Mouse (Mus musculus): ENCODE results near the gene Btbd35f17. TPM values are rescaled to one million over a fixed set of nuclear protein-coding genes. Genes with fewer than 3 reads are reported as not detected.

Gene Btbd35f17
- not detected for polyA plus RNA-seq (2017; shearing (Covaris generic))

DNA sequence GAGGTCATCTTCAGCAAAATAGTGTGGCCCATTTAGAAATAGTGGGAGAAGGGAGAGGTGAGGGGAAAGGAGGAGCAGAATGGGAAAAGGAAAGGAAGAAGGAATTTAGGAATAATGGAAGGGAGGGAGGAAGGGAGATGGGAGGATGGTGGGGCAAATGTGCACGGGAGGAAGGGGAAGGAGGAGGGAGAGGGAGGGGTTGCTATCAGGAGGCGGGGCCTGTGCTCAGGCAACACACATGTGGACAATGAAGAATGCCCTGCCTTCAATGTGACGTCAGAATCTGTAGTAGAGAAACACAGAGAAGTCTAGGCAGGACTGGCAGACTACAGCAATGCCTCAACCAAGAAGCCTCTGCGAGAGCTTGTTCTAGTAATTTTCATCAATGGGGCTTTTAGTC, at the start of gene Btbd35f17:
Btbd35f17 (plus strand) TSS at position 301 of the 400 bp plus-strand sequence.

Other genes starting within 250 kb of the Btbd35f17 start
- not detected for gene Btbd35f28, start 174.1 kb upstream of the Btbd35f17 start, polyA plus RNA-seq (2017; shearing (Covaris generic))
- gene Btbd35f20, start 79.4 kb upstream of the Btbd35f17 start, polyA plus RNA-seq (2017; shearing (Covaris generic)), result not detected

Data from CD4-positive, CD25-positive, alpha-beta regulatory T cell, adult 9 weeks (primary cell).